Mouse (Mus musculus) layer of hippocampus, adult 2 months (tissue): ENCODE results near the gene Hpgds. TPM values are rescaled to one million over a fixed set of nuclear protein-coding genes. Genes with fewer than 3 reads are reported as not detected.

Experiments used
- DNase-seq, 2 experiments: peaks; one replicate each; pipeline ENCODE4 v3.0.0; 2022; ENCODE audit warnings: low spot score in 2 of 2
- H3K27ac ChIP-seq: fragments of 200-600 bp; 2 replicates; pipeline ENCODE4 v1.8.1; 2022
- H3K4me3 ChIP-seq: fragments of 200-600 bp; 2 replicates; pipeline ENCODE4 v1.8.1; 2022; ENCODE audit warnings: mild to moderate bottlenecking
- CTCF ChIP-seq: fragments of 200-600 bp; conservative IDR thresholded peaks from 2 replicates; pipeline ENCODE4 v1.8.1; 2022; ENCODE audit warnings: antibody characterized with exemption, mild to moderate bottlenecking, moderate library complexity
- long read RNA-seq, 2 experiments: library from polyadenylated mRNA; stranded (forward); transcript quantifications; one replicate each; pipeline ENCODE4 v2.0.0; 2021; ENCODE audit warnings: borderline mapping rate in 2 of 2
- total RNA-seq, 2 experiments: library from RNA; stranded (reverse); gene quantifications; 2 replicates each; pipeline ENCODE4 v1.2.3; 2021

Hpgds gene
- 1 to 10 TPM; 3.0 to 3.9 TPM for total RNA-seq
- long read RNA-seq, experiment 1, partial matches to known transcripts: 0 of 2 reads
- long read RNA-seq, experiment 1, other reads (novel, unspliced or antisense): 1 of 2 reads
- long read RNA-seq, experiment 2, partial matches to known transcripts: 0 of 2 reads
- long read RNA-seq, experiment 2, other reads (novel, unspliced or antisense): 1 of 2 reads

- Histone ChIP-seq H3K27ac (peak within 1 kb of the TSS; percentile 18; the same call in 1 of the 2 replicates), H3K4me3 (no peak within 1 kb of the TSS)
- TF ChIP-seq CTCF: no peak
- DNase-seq: no peak
These were observed at the start of gene Hpgds for GRCm38 (mm10) chr6:65144621-65145205. Hpgds (minus strand) TSS chr6:65144908.

GRCm38 (mm10) chr6:65164977-65165376, 20.3 kb upstream of the Hpgds start:
- TF ChIP-seq CTCF: no peak
- H3K27ac ChIP-seq: peak overlapping the region; percentile 23; the same call in 1 of the 2 replicates
- DNase-seq: no peak

GRCm38 (mm10) chr6:65164137-65164536, 19.4 kb upstream of the Hpgds start:
- DNase-seq: no peak
- H3K27ac ChIP-seq: peak overlapping the region; percentile 14; the same call in 1 of the 2 replicates
- no peak for TF ChIP-seq CTCF

More at GRCm38 (mm10) chr6:65164977-65165376, 20.3 kb upstream of the Hpgds start:
- no peak overlapping the region for H3K4me3 ChIP-seq

GRCm38 (mm10) chr6:65159381-65159942, 14.8 kb upstream of the Hpgds start:
- Histone ChIP-seq H3K4me3 (no peak overlapping the region), H3K27ac (no peak overlapping the region)
- no peak for DNase-seq
- TF ChIP-seq CTCF: no peak

More at GRCm38 (mm10) chr6:65164137-65164536, 19.4 kb upstream of the Hpgds start:
- no peak overlapping the region for H3K4me3 ChIP-seq

- DNase-seq: no peak
- no peak overlapping the region for H3K4me3 ChIP-seq
- H3K27ac ChIP-seq: no peak overlapping the region
- no peak for TF ChIP-seq CTCF
These were observed 12.3 kb upstream of the Hpgds start for GRCm38 (mm10) chr6:65157042-65157441.

GRCm38 (mm10) chr6:65153570-65153969, 8.9 kb upstream of the Hpgds start:
- no peak for TF ChIP-seq CTCF
- DNase-seq: no peak
- no peak overlapping the region for H3K4me3 ChIP-seq
- no peak overlapping the region for H3K27ac ChIP-seq

GRCm38 (mm10) chr6:65150703-65151102, 6.0 kb upstream of the Hpgds start:
- no peak overlapping the region for H3K4me3 ChIP-seq
- DNase-seq: no peak

GRCm38 (mm10) chr6:65146363-65146762, 1.7 kb upstream of the Hpgds start:
- no peak for DNase-seq
- Histone ChIP-seq H3K27ac (no peak overlapping the region), H3K4me3 (no peak overlapping the region)
- TF ChIP-seq CTCF: no peak

More at GRCm38 (mm10) chr6:65150703-65151102, 6.0 kb upstream of the Hpgds start:
- no peak overlapping the region for H3K27ac ChIP-seq
- no peak for TF ChIP-seq CTCF

GRCm38 (mm10) chr6:65142316-65142715, 2.4 kb downstream of the Hpgds start:
- H3K27ac ChIP-seq: no peak overlapping the region
- no peak for DNase-seq
- H3K4me3 ChIP-seq: no peak overlapping the region
- no peak for TF ChIP-seq CTCF

GRCm38 (mm10) chr6:65140750-65141243, 3.9 kb downstream of the Hpgds start:
- TF ChIP-seq CTCF: no peak
- Histone ChIP-seq H3K27ac (no peak overlapping the region), H3K4me3 (no peak overlapping the region)
- DNase-seq: no peak

GRCm38 (mm10) chr6:65140082-65140749, 4.5 kb downstream of the Hpgds start:
- TF ChIP-seq CTCF: no peak
- no peak for DNase-seq
- Histone ChIP-seq H3K27ac (no peak overlapping the region), H3K4me3 (no peak overlapping the region)

- no peak for DNase-seq
- TF ChIP-seq CTCF: no peak
- Histone ChIP-seq H3K27ac (no peak overlapping the region), H3K4me3 (no peak overlapping the region)
These were observed 6.5 kb downstream of the Hpgds start for GRCm38 (mm10) chr6:65138243-65138642.

- TF ChIP-seq CTCF: no peak
- no peak for DNase-seq
- no peak overlapping the region for H3K4me3 ChIP-seq
- H3K27ac ChIP-seq: no peak overlapping the region
These were observed 6.9 kb downstream of the Hpgds start for GRCm38 (mm10) chr6:65137802-65138201.
